Mouse (Mus musculus): ENCODE measurements around the gene Mas1.
A peak's percentile ranks its signal among the peaks of the same experiment; 100 is the strongest.

DNA sequence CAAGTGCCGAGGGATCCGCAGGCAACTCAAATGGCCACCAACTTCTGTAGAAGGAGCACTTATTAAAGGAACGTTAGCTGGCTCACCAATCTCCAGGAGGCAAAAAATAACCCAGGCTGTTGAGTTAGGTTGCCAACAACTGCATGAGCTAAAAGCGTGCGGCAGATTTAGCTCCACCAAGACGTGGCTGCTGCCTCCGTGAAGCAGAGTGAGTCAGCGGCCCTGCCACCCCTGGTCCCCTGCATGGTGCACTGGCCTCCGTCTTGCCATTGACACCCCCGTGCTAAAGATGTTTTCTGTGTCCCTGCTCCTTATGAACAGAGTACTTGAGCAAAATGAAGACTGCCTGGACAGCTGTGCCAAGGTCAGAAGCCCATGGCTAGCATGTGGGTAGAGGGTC, 1.1 kb downstream of the Mas1 start:
- no peak for TF ChIP-seq TCF12 (IDR thresholded peaks at IDR 0.05; ENCODE audit: insufficient read depth, poor library complexity, severe bottlenecking)
- TF ChIP-seq POLR2A (IDR thresholded peaks at IDR 0.05; ENCODE audit: insufficient read length, low read depth), result no peak
- TF ChIP-seq USF1 (IDR thresholded peaks at IDR 0.05; ENCODE audit: low read depth), result no peak
- TF ChIP-seq E2F4 (IDR thresholded peaks at IDR 0.05; ENCODE audit: insufficient read depth), result no peak
- no peak for TF ChIP-seq CEBPB (IDR thresholded peaks at IDR 0.05; ENCODE audit: insufficient read depth, poor library complexity, severe bottlenecking)
- no peak for TF ChIP-seq SRF (IDR thresholded peaks at IDR 0.05; ENCODE audit: control insufficient read depth, insufficient read length, low read depth)
- no peak for TF ChIP-seq MAX (IDR thresholded peaks at IDR 0.05; ENCODE audit: low read depth)
- no peak for TF ChIP-seq MYOD1 (IDR thresholded peaks at IDR 0.05; ENCODE audit: control insufficient read depth in 1 of 3, insufficient read length in 2 of 3, low read depth in 2 of 3)
- peak in 1 of 3 experiments; percentile 10 for TF ChIP-seq MYOG (IDR thresholded peaks at IDR 0.05; ENCODE audit: control insufficient read depth in 1 of 3, insufficient read depth in 1 of 3, insufficient read length in 2 of 3, low read depth in 2 of 3)

Measured in myocyte (in vitro differentiated cells).